Mouse (Mus musculus): ENCODE measurements around the gene Tcf7. TPM values are rescaled to one million over a fixed set of nuclear protein-coding genes. Genes with fewer than 3 reads are reported as not detected.

Tcf7 gene
- polyA plus RNA-seq, 1 experiment = 2.6 TPM

GRCm38 (mm10) chr11:52269841-52270240 is 13.0 kb downstream of the Tcf7 start:
- WGBS = 80% methylated on average over 6 of the region's 6 CpGs
- peaks cover 3% of the 10 kb centered on the region for H3K4me1 ChIP-seq (ENCODE audit: control insufficient read depth, insufficient read depth, low read length)
- H3K4me3 ChIP-seq (replicated peaks; ENCODE audit: control insufficient read depth, low read depth, low read length) = no peak overlapping the region
- H3K27ac ChIP-seq (ENCODE audit: control insufficient read depth, insufficient read depth, low read depth, low read length, poor library complexity) = no peak overlapping the region
- TF ChIP-seq POLR2A (IDR thresholded peaks at IDR 0.05; ENCODE audit: borderline replicate concordance, control insufficient read depth, low read depth, low read length) (no peak), CTCF (IDR thresholded peaks at IDR 0.05; ENCODE audit: control insufficient read depth, insufficient read depth, low read length) (no peak)

- WGBS = 24% methylated on average over 7 of the region's 7 CpGs
- Histone ChIP-seq H3K4me3 (replicated peaks; ENCODE audit: control insufficient read depth, low read depth, low read length) (no peak overlapping the region), H3K4me1 (ENCODE audit: control insufficient read depth, insufficient read depth, low read length) (peaks cover 2% of the 10 kb centered on the region), H3K27ac (ENCODE audit: control insufficient read depth, insufficient read depth, low read depth, low read length, poor library complexity) (peak overlapping the region; percentile 59)
- no peak for TF ChIP-seq POLR2A (IDR thresholded peaks at IDR 0.05; ENCODE audit: borderline replicate concordance, control insufficient read depth, low read depth, low read length)
- TF ChIP-seq CTCF (IDR thresholded peaks at IDR 0.05; ENCODE audit: control insufficient read depth, insufficient read depth, low read length) = no peak
Measured at GRCm38 (mm10) chr11:52268104-52268835, 14.5 kb downstream of the Tcf7 start.

- no peak overlapping the region for H3K27ac ChIP-seq (ENCODE audit: control insufficient read depth, insufficient read depth, low read depth, low read length, poor library complexity)
- no peak overlapping the region for H3K4me3 ChIP-seq (replicated peaks; ENCODE audit: control insufficient read depth, low read depth, low read length)
- 66% methylated on average over 5 of the region's 5 CpGs for WGBS
- peaks cover 3% of the 10 kb centered on the region for H3K4me1 ChIP-seq (ENCODE audit: control insufficient read depth, insufficient read depth, low read length)
- no peak for TF ChIP-seq POLR2A (IDR thresholded peaks at IDR 0.05; ENCODE audit: borderline replicate concordance, control insufficient read depth, low read depth, low read length)
- no peak for TF ChIP-seq CTCF (IDR thresholded peaks at IDR 0.05; ENCODE audit: control insufficient read depth, insufficient read depth, low read length)
Measured at GRCm38 (mm10) chr11:52267271-52267670, 15.5 kb downstream of the Tcf7 start.

GRCm38 (mm10) chr11:52265616-52266307 is 17.1 kb downstream of the Tcf7 start:
- Histone ChIP-seq H3K4me3 (replicated peaks; ENCODE audit: control insufficient read depth, low read depth, low read length) (no peak overlapping the region), H3K4me1 (ENCODE audit: control insufficient read depth, insufficient read depth, low read length) (peaks cover 3% of the 10 kb centered on the region), H3K27ac (ENCODE audit: control insufficient read depth, insufficient read depth, low read depth, low read length, poor library complexity) (no peak overlapping the region)
- WGBS = 19% methylated on average over 12 of the region's 12 CpGs
- TF ChIP-seq POLR2A (IDR thresholded peaks at IDR 0.05; ENCODE audit: borderline replicate concordance, control insufficient read depth, low read depth, low read length) (no peak), CTCF (IDR thresholded peaks at IDR 0.05; ENCODE audit: control insufficient read depth, insufficient read depth, low read length) (no peak)

- H3K27ac ChIP-seq (ENCODE audit: control insufficient read depth, insufficient read depth, low read depth, low read length, poor library complexity) = no peak overlapping the region
Measured at GRCm38 (mm10) chr11:52264871-52265270, 17.9 kb downstream of the Tcf7 start.

GRCm38 (mm10) chr11:52262338-52262737 is 20.5 kb downstream of the Tcf7 start:
- no peak overlapping the region for H3K4me3 ChIP-seq (replicated peaks; ENCODE audit: control insufficient read depth, low read depth, low read length)
- no peak overlapping the region for H3K27ac ChIP-seq (ENCODE audit: control insufficient read depth, insufficient read depth, low read depth, low read length, poor library complexity)
- no peak for TF ChIP-seq CTCF (IDR thresholded peaks at IDR 0.05; ENCODE audit: control insufficient read depth, insufficient read depth, low read length)
- no peak for TF ChIP-seq POLR2A (IDR thresholded peaks at IDR 0.05; ENCODE audit: borderline replicate concordance, control insufficient read depth, low read depth, low read length)
- peaks cover 3% of the 10 kb centered on the region; the same call in 1 of the 2 replicates for H3K4me1 ChIP-seq (ENCODE audit: control insufficient read depth, insufficient read depth, low read length)
- 73% methylated on average over 11 of the region's 11 CpGs for WGBS

More at GRCm38 (mm10) chr11:52264871-52265270, 17.9 kb downstream of the Tcf7 start:
- WGBS = 67% methylated on average over 7 of the region's 7 CpGs
- TF ChIP-seq POLR2A (IDR thresholded peaks at IDR 0.05; ENCODE audit: borderline replicate concordance, control insufficient read depth, low read depth, low read length) (no peak), CTCF (IDR thresholded peaks at IDR 0.05; ENCODE audit: control insufficient read depth, insufficient read depth, low read length) (no peak)
- Histone ChIP-seq H3K4me1 (ENCODE audit: control insufficient read depth, insufficient read depth, low read length) (peaks cover 3% of the 10 kb centered on the region), H3K4me3 (replicated peaks; ENCODE audit: control insufficient read depth, low read depth, low read length) (no peak overlapping the region)

- TF ChIP-seq CTCF (IDR thresholded peaks at IDR 0.05; ENCODE audit: control insufficient read depth, insufficient read depth, low read length) (peak; percentile 77), POLR2A (IDR thresholded peaks at IDR 0.05; ENCODE audit: borderline replicate concordance, control insufficient read depth, low read depth, low read length) (no peak)
- 15% methylated on average over 5 of the region's 5 CpGs for WGBS
Measured at GRCm38 (mm10) chr11:52261937-52262336, 20.9 kb downstream of the Tcf7 start.

GRCm38 (mm10) chr11:52260878-52261277 is 21.9 kb downstream of the Tcf7 start:
- Histone ChIP-seq H3K4me3 (replicated peaks; ENCODE audit: control insufficient read depth, low read depth, low read length) (no peak overlapping the region), H3K4me1 (ENCODE audit: control insufficient read depth, insufficient read depth, low read length) (peaks cover 6% of the 10 kb centered on the region; the same call in 1 of the 2 replicates), H3K27ac (ENCODE audit: control insufficient read depth, insufficient read depth, low read depth, low read length, poor library complexity) (no peak overlapping the region)
- TF ChIP-seq CTCF (IDR thresholded peaks at IDR 0.05; ENCODE audit: control insufficient read depth, insufficient read depth, low read length) (no peak), POLR2A (IDR thresholded peaks at IDR 0.05; ENCODE audit: borderline replicate concordance, control insufficient read depth, low read depth, low read length) (no peak)
- 69% methylated on average over 4 of the region's 4 CpGs for WGBS

More at GRCm38 (mm10) chr11:52261937-52262336, 20.9 kb downstream of the Tcf7 start:
- Histone ChIP-seq H3K4me3 (replicated peaks; ENCODE audit: control insufficient read depth, low read depth, low read length) (no peak overlapping the region), H3K27ac (ENCODE audit: control insufficient read depth, insufficient read depth, low read depth, low read length, poor library complexity) (no peak overlapping the region), H3K4me1 (ENCODE audit: control insufficient read depth, insufficient read depth, low read length) (peaks cover 3% of the 10 kb centered on the region; the same call in 1 of the 2 replicates)
